Mouse (Mus musculus): ENCODE measurements around the gene Gnl2. TPM values are rescaled to one million over a fixed set of nuclear protein-coding genes. Genes with fewer than 3 reads are reported as not detected.

Gene Gnl2
- polyA plus RNA-seq, 1 experiment from 2014 or later: 91.2 TPM

GRCm38 (mm10) chr4:124989787-124990253, 26.6 kb upstream of the Gnl2 start:
- under 1% methylated on average over 20 of the region's 20 CpGs for WGBS
- Histone ChIP-seq H3K27ac (ENCODE audit: low read depth, low read length) (no peak overlapping the region), H3K27me3 (ENCODE audit: control insufficient read depth, insufficient read depth, low read length) (peaks cover 68% of the 10 kb centered on the region), H3K4me1 (replicated peaks; ENCODE audit: control insufficient read depth, insufficient read depth, low read length) (peaks cover 6% of the 10 kb centered on the region), H3K9me3 (ENCODE audit: control insufficient read depth, low read length) (no peaks in the 10 kb centered on the region), H3K4me2 (replicated peaks; ENCODE audit: low read depth, low read length) (peak overlapping the region; percentile 24), H3K9ac (ENCODE audit: low read depth, low read length) (no peak overlapping the region), H3K4me3 (ENCODE audit: low read depth, low read length) (no peak overlapping the region), H3K36me3 (ENCODE audit: control insufficient read depth, insufficient read depth, low read length) (no peaks in the 10 kb centered on the region)
- ATAC-seq (ENCODE audit: low FRiP score) (no peak), DNase-seq (ENCODE audit: low spot score) (peak; percentile 23)

DNA sequence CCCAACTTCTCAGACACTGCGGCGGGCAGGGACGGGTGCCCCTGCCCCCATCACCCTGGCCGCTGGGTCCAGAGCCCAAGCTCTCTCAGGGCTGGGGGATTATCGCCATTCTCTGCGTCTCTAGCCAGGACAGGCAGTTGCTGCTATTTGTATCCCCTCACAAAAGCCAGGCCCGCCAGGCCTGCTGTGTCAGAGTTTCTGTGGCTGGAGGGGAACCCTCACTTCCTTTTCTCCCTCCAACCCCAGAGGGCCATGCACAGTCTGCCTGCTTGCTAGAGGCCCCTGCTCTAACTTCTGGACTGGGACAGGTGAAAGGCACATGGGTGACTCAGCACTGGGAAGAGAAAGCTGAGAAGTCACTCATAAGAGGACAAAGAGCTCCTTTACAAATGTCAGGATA, 26.1 kb upstream of the Gnl2 start:
- no peak overlapping the region for H3K9ac ChIP-seq (ENCODE audit: low read depth, low read length)
- ATAC-seq (ENCODE audit: low FRiP score) (no peak), DNase-seq (ENCODE audit: low spot score) (no peak)
- H3K27me3 ChIP-seq (ENCODE audit: control insufficient read depth, insufficient read depth, low read length): peaks cover 63% of the 10 kb centered on the region
- 3% methylated on average over 7 of the region's 7 CpGs for WGBS
- peak overlapping the region; percentile 24 for H3K4me2 ChIP-seq (replicated peaks; ENCODE audit: low read depth, low read length)
- no peak overlapping the region for H3K4me3 ChIP-seq (ENCODE audit: low read depth, low read length)
- no peaks in the 10 kb centered on the region for H3K9me3 ChIP-seq (ENCODE audit: control insufficient read depth, low read length)
- H3K4me1 ChIP-seq (replicated peaks; ENCODE audit: control insufficient read depth, insufficient read depth, low read length): peaks cover 5% of the 10 kb centered on the region
- no peaks in the 10 kb centered on the region for H3K36me3 ChIP-seq (ENCODE audit: control insufficient read depth, insufficient read depth, low read length)
- no peak overlapping the region for H3K27ac ChIP-seq (ENCODE audit: low read depth, low read length)

DNA sequence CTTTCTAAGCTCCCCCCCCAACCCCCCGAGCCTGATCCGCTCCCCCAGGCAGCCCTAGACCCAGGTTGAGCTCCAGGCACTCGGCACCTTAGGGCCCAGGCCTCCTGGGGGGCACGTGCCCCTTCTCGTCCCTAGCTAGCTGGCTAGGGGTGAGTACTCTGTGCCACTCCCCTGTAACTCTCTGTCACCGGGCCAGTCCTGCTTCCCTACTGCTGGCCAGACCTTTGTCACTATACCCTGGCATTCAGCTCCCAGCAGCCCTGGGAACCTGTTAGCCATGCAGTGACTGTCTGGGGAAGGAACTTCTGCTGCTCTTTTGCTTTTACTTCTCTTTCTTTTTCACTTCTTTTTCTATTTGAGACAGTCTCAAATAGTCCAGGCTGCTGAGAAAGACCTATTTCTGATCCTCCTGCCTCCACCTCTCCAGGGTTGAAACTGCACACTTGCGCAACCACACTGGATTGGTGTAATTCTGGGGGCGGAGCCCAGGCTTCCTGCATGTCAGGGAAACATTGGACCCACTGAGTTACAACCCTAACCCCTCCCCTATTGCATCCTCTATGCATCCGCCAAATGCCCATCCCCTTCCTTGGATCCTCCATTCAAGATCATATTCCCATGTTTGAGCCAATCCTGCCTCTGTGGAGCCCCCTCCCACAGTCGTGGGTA, 18.8 kb upstream of the Gnl2 start:
- Histone ChIP-seq H3K27me3 (ENCODE audit: control insufficient read depth, insufficient read depth, low read length) (0 out of 2 replicates have a peak, but pooled peaks cover 3% of the 10 kb centered on the region), H3K4me3 (ENCODE audit: low read depth, low read length) (no peak overlapping the region), H3K27ac (ENCODE audit: low read depth, low read length) (no peak overlapping the region), H3K9me3 (ENCODE audit: control insufficient read depth, low read length) (no peaks in the 10 kb centered on the region), H3K4me2 (replicated peaks; ENCODE audit: low read depth, low read length) (no peak overlapping the region), H3K4me1 (replicated peaks; ENCODE audit: control insufficient read depth, insufficient read depth, low read length) (no peaks in the 10 kb centered on the region), H3K36me3 (ENCODE audit: control insufficient read depth, insufficient read depth, low read length) (no peaks in the 10 kb centered on the region), H3K9ac (ENCODE audit: low read depth, low read length) (no peak overlapping the region)
- no peak for ATAC-seq (ENCODE audit: low FRiP score)
- WGBS: 80% methylated on average over 10 of the region's 10 CpGs
- DNase-seq (ENCODE audit: low spot score): no peak

GRCm38 (mm10) chr4:124999548-124999947, 16.8 kb upstream of the Gnl2 start:
- Histone ChIP-seq H3K4me1 (replicated peaks; ENCODE audit: control insufficient read depth, insufficient read depth, low read length) (no peaks in the 10 kb centered on the region), H3K27me3 (ENCODE audit: control insufficient read depth, insufficient read depth, low read length) (no peaks in the 10 kb centered on the region), H3K4me2 (replicated peaks; ENCODE audit: low read depth, low read length) (no peak overlapping the region), H3K27ac (ENCODE audit: low read depth, low read length) (no peak overlapping the region), H3K36me3 (ENCODE audit: control insufficient read depth, insufficient read depth, low read length) (no peaks in the 10 kb centered on the region), H3K9me3 (ENCODE audit: control insufficient read depth, low read length) (no peaks in the 10 kb centered on the region), H3K4me3 (ENCODE audit: low read depth, low read length) (no peak overlapping the region), H3K9ac (ENCODE audit: low read depth, low read length) (no peak overlapping the region)
- ATAC-seq (ENCODE audit: low FRiP score) (no peak), DNase-seq (ENCODE audit: low spot score) (no peak)
- WGBS: 89% methylated on average over 3 of the region's 3 CpGs

- Histone ChIP-seq H3K27me3 (ENCODE audit: control insufficient read depth, insufficient read depth, low read length) (no peaks in the 10 kb centered on the region; the same call in 1 of the 2 replicates), H3K4me3 (ENCODE audit: low read depth, low read length) (no peak overlapping the region), H3K36me3 (ENCODE audit: control insufficient read depth, insufficient read depth, low read length) (no peaks in the 10 kb centered on the region), H3K27ac (ENCODE audit: low read depth, low read length) (no peak overlapping the region), H3K4me1 (replicated peaks; ENCODE audit: control insufficient read depth, insufficient read depth, low read length) (no peaks in the 10 kb centered on the region), H3K4me2 (replicated peaks; ENCODE audit: low read depth, low read length) (no peak overlapping the region), H3K9me3 (ENCODE audit: control insufficient read depth, low read length) (no peaks in the 10 kb centered on the region), H3K9ac (ENCODE audit: low read depth, low read length) (no peak overlapping the region)
- ATAC-seq (ENCODE audit: low FRiP score) (no peak), DNase-seq (ENCODE audit: low spot score) (no peak)
- WGBS: 84% methylated on average over 8 of the region's 8 CpGs
Measured at GRCm38 (mm10) chr4:125002978-125003377, 13.4 kb upstream of the Gnl2 start.

GRCm38 (mm10) chr4:125004886-125005285, 11.5 kb upstream of the Gnl2 start:
- H3K9me3 ChIP-seq (ENCODE audit: control insufficient read depth, low read length): no peaks in the 10 kb centered on the region
- no peak overlapping the region for H3K27ac ChIP-seq (ENCODE audit: low read depth, low read length)
- no peaks in the 10 kb centered on the region for H3K4me1 ChIP-seq (replicated peaks; ENCODE audit: control insufficient read depth, insufficient read depth, low read length)
- no peaks in the 10 kb centered on the region; the same call in 1 of the 2 replicates for H3K27me3 ChIP-seq (ENCODE audit: control insufficient read depth, insufficient read depth, low read length)
- no peak overlapping the region for H3K4me2 ChIP-seq (replicated peaks; ENCODE audit: low read depth, low read length)
- WGBS: 53% methylated on average over 12 of the region's 12 CpGs
- ATAC-seq (ENCODE audit: low FRiP score) (no peak), DNase-seq (ENCODE audit: low spot score) (no peak)
- no peaks in the 10 kb centered on the region for H3K36me3 ChIP-seq (ENCODE audit: control insufficient read depth, insufficient read depth, low read length)
- no peak overlapping the region for H3K4me3 ChIP-seq (ENCODE audit: low read depth, low read length)
- no peak overlapping the region for H3K9ac ChIP-seq (ENCODE audit: low read depth, low read length)

DNA sequence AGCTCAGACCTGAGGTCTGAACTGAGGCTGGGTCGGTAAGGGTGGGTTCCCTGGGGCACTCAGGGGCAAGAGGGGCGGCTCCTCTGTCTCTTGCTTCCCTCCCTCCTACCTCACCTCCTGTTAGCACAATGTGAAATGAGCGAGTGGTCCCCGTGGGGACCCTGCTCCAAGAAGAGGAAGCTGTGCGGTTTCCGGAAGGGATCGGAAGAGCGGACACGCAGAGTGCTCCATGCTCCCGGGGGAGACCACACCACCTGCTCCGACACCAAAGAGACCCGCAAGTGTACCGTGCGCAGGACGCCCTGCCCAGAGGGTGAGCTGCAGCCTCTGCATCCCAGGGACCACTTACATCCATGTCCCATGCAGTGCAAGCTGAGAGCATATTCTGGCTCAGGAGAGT, 8.9 kb upstream of the Gnl2 start:
- Histone ChIP-seq H3K27ac (ENCODE audit: low read depth, low read length) (no peak overlapping the region), H3K27me3 (ENCODE audit: control insufficient read depth, insufficient read depth, low read length) (no peaks in the 10 kb centered on the region; the same call in 1 of the 2 replicates), H3K4me3 (ENCODE audit: low read depth, low read length) (no peak overlapping the region), H3K4me1 (replicated peaks; ENCODE audit: control insufficient read depth, insufficient read depth, low read length) (no peaks in the 10 kb centered on the region), H3K9me3 (ENCODE audit: control insufficient read depth, low read length) (no peaks in the 10 kb centered on the region), H3K9ac (ENCODE audit: low read depth, low read length) (no peak overlapping the region), H3K36me3 (ENCODE audit: control insufficient read depth, insufficient read depth, low read length) (no peaks in the 10 kb centered on the region), H3K4me2 (replicated peaks; ENCODE audit: low read depth, low read length) (no peak overlapping the region)
- WGBS: 51% methylated on average over 15 of the region's 15 CpGs
- ATAC-seq (ENCODE audit: low FRiP score) (no peak), DNase-seq (ENCODE audit: low spot score) (no peak)

GRCm38 (mm10) chr4:125008220-125008619, 8.2 kb upstream of the Gnl2 start:
- Histone ChIP-seq H3K36me3 (ENCODE audit: control insufficient read depth, insufficient read depth, low read length) (no peaks in the 10 kb centered on the region), H3K4me2 (replicated peaks; ENCODE audit: low read depth, low read length) (no peak overlapping the region), H3K9ac (ENCODE audit: low read depth, low read length) (no peak overlapping the region), H3K27ac (ENCODE audit: low read depth, low read length) (no peak overlapping the region), H3K4me1 (replicated peaks; ENCODE audit: control insufficient read depth, insufficient read depth, low read length) (no peaks in the 10 kb centered on the region), H3K27me3 (ENCODE audit: control insufficient read depth, insufficient read depth, low read length) (no peaks in the 10 kb centered on the region; the same call in 1 of the 2 replicates), H3K9me3 (ENCODE audit: control insufficient read depth, low read length) (no peaks in the 10 kb centered on the region), H3K4me3 (ENCODE audit: low read depth, low read length) (no peak overlapping the region)
- ATAC-seq (ENCODE audit: low FRiP score): no peak
- DNase-seq (ENCODE audit: low spot score): no peak
- WGBS: 71% methylated on average over 6 of the region's 6 CpGs

DNA sequence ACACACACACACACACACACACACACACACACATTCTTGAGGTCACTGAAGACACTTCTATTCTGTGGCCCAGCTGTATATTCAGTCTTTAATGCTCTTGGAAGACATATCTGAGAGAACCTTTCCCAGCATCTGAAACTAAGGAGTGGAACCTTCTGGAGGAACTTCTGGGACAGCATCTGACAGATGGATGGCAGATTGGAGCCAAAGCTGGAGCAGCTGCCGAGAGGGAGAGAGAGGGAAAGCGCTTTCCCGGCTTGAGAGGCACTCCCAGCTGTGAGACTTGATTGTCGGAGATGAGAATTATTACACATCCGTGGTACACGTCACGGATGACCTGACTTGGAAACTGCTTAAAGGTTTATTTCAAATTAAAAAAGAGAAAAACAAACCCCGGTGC, 7.7 kb upstream of the Gnl2 start:
- no peak overlapping the region for H3K9ac ChIP-seq (ENCODE audit: low read depth, low read length)
- no peaks in the 10 kb centered on the region for H3K9me3 ChIP-seq (ENCODE audit: control insufficient read depth, low read length)
- no peaks in the 10 kb centered on the region; the same call in 1 of the 2 replicates for H3K27me3 ChIP-seq (ENCODE audit: control insufficient read depth, insufficient read depth, low read length)
- WGBS: 71% methylated on average over 8 of the region's 8 CpGs
- ATAC-seq (ENCODE audit: low FRiP score) (no peak), DNase-seq (ENCODE audit: low spot score) (no peak)
- H3K4me2 ChIP-seq (replicated peaks; ENCODE audit: low read depth, low read length): no peak overlapping the region
- H3K4me3 ChIP-seq (ENCODE audit: low read depth, low read length): no peak overlapping the region
- no peak overlapping the region for H3K27ac ChIP-seq (ENCODE audit: low read depth, low read length)
- no peaks in the 10 kb centered on the region for H3K36me3 ChIP-seq (ENCODE audit: control insufficient read depth, insufficient read depth, low read length)
- H3K4me1 ChIP-seq (replicated peaks; ENCODE audit: control insufficient read depth, insufficient read depth, low read length): no peaks in the 10 kb centered on the region

Data from hindbrain, embryonic 11.5 days (tissue).